Mouse (Mus musculus): ENCODE results near the gene Arid4a.
"Not testable (repeated sequence)": the region's sequence is repeated elsewhere in the genome, so short reads cannot be mapped to it uniquely, and the experiment has no call there.

Gene Arid4a

GRCm38 (mm10) chr12:71053031-71053430, 37.2 kb downstream of the Arid4a start:
- DNase-seq (ENCODE audit: low read depth, low spot score), result no peak

GRCm38 (mm10) chr12:71053486-71053885, 37.7 kb downstream of the Arid4a start:
- no peak for DNase-seq (ENCODE audit: low read depth, low spot score)

GRCm38 (mm10) chr12:71055537-71055936, 39.7 kb downstream of the Arid4a start:
- DNase-seq (ENCODE audit: low read depth, low spot score), result no peak

GRCm38 (mm10) chr12:71059741-71060140, 44.0 kb downstream of the Arid4a start:
- no peak for DNase-seq (ENCODE audit: low read depth, low spot score)

- no peak for DNase-seq (ENCODE audit: low read depth, low spot score)
Observed at GRCm38 (mm10) chr12:71069846-71070245, 54.1 kb downstream of the Arid4a start.

GRCm38 (mm10) chr12:71072048-71072447, 56.3 kb downstream of the Arid4a start:
- no peak for DNase-seq (ENCODE audit: low read depth, low spot score)

GRCm38 (mm10) chr12:71073113-71073730, 57.4 kb downstream of the Arid4a start:
- no peak for DNase-seq (ENCODE audit: low read depth, low spot score)

- no peak for DNase-seq (ENCODE audit: low read depth, low spot score)
Observed at GRCm38 (mm10) chr12:71086331-71086730, 70.5 kb downstream of the Arid4a start.

- DNase-seq (ENCODE audit: low read depth, low spot score), result not testable (repeated sequence)
Observed at GRCm38 (mm10) chr12:71104275-71104674, 88.5 kb downstream of the Arid4a start.

GRCm38 (mm10) chr12:71107216-71107771, 91.5 kb downstream of the Arid4a start:
- DNase-seq (ENCODE audit: low read depth, low spot score), result no peak

GRCm38 (mm10) chr12:71111331-71111730, 95.5 kb downstream of the Arid4a start, which contains the start of gene Tomm20l:
Tomm20l (plus strand) TSS chr12:71111428.
- no peak for DNase-seq (ENCODE audit: low read depth, low spot score)

- DNase-seq (ENCODE audit: low read depth, low spot score), result no peak
Observed at GRCm38 (mm10) chr12:71113074-71113473, 97.3 kb downstream of the Arid4a start.

- no peak for DNase-seq (ENCODE audit: low read depth, low spot score)
Observed at GRCm38 (mm10) chr12:71113675-71114288, 98.0 kb downstream of the Arid4a start.

- DNase-seq (ENCODE audit: low read depth, low spot score), result no peak
Observed at GRCm38 (mm10) chr12:71116411-71116810, 100.6 kb downstream of the Arid4a start.

- no peak for DNase-seq (ENCODE audit: low read depth, low spot score)
Observed at GRCm38 (mm10) chr12:71122731-71123130, 106.9 kb downstream of the Arid4a start.

- DNase-seq (ENCODE audit: low read depth, low spot score), result no peak
Observed at GRCm38 (mm10) chr12:71123286-71123685, 107.5 kb downstream of the Arid4a start.

- no peak for DNase-seq (ENCODE audit: low read depth, low spot score)
Observed at GRCm38 (mm10) chr12:71135581-71135980, 119.8 kb downstream of the Arid4a start.

GRCm38 (mm10) chr12:71136130-71136973, 120.6 kb downstream of the Arid4a start, which contains the start of the genes Timm9 and 2700049A03Rik:
Timm9 (minus strand) TSS chr12:71136684.
2700049A03Rik (plus strand) TSS chr12:71136848.
- peak; percentile 94 for DNase-seq (ENCODE audit: low read depth, low spot score)

- DNase-seq (ENCODE audit: low read depth, low spot score), result no peak
Observed at GRCm38 (mm10) chr12:71136974-71137491, 121.2 kb downstream of the Arid4a start.

GRCm38 (mm10) chr12:71137686-71138085, 121.9 kb downstream of the Arid4a start:
- no peak for DNase-seq (ENCODE audit: low read depth, low spot score)

GRCm38 (mm10) chr12:71139258-71139828, 123.6 kb downstream of the Arid4a start:
- no peak for DNase-seq (ENCODE audit: low read depth, low spot score)

All from retina, adult 2 months (tissue).